Mouse (Mus musculus): Measurements from ENCODE around the gene Gm4340. TPM values are rescaled to one million over a fixed set of nuclear protein-coding genes. Genes with fewer than 3 reads are reported as not detected.
"Not testable (repeated sequence)": the region's sequence is repeated elsewhere in the genome, so short reads cannot be mapped to it uniquely, and the experiment has no call there.

The Gm4340 gene
- polyA plus RNA-seq (2015; fragmentation: Nextera tagmentation; extraction: Ambion mirVana) = not detected in 2 replicates

- H3K9me3 ChIP-seq (replicated peaks); H3K9ac ChIP-seq (replicated peaks); H3K27ac ChIP-seq (replicated peaks); H3K4me3 ChIP-seq (replicated peaks); H3K4me2 ChIP-seq; ATAC-seq (ENCODE audit: low FRiP score); H3K4me1 ChIP-seq; H3K27me3 ChIP-seq (replicated peaks); H3K36me3 ChIP-seq: not testable (repeated sequence)
- WGBS = no CpG with 5 or more reads among the region's 3 CpGs
Observed at GRCm38 (mm10) chr10:104193742-104194141, at the start of gene Gm4340. Gm4340 (plus strand) TSS chr10:104194042.

GRCm38 (mm10) chr10:104151197-104151596, 42.6 kb upstream of the Gm4340 start, which contains the start of gene Gm6763:
Gm6763 (plus strand) TSS chr10:104151497.
- not testable (repeated sequence) for H3K4me1 ChIP-seq; H3K9ac ChIP-seq (replicated peaks); H3K9me3 ChIP-seq (replicated peaks); H3K36me3 ChIP-seq; H3K27me3 ChIP-seq (replicated peaks); H3K4me3 ChIP-seq (replicated peaks); H3K27ac ChIP-seq (replicated peaks); ATAC-seq (ENCODE audit: low FRiP score); H3K4me2 ChIP-seq
- WGBS = no CpG with 5 or more reads among the region's 3 CpGs

- no CpG with 5 or more reads among the region's 3 CpGs for WGBS
- not testable (repeated sequence) for H3K4me3 ChIP-seq (replicated peaks); H3K36me3 ChIP-seq; H3K4me2 ChIP-seq; ATAC-seq (ENCODE audit: low FRiP score); H3K27ac ChIP-seq (replicated peaks); H3K9ac ChIP-seq (replicated peaks); H3K4me1 ChIP-seq; H3K27me3 ChIP-seq (replicated peaks); H3K9me3 ChIP-seq (replicated peaks)
Observed at GRCm38 (mm10) chr10:104159706-104160105, 34.1 kb upstream of the Gm4340 start, which contains the start of gene Gm8764. Gm8764 (plus strand) TSS chr10:104160006.

DNA sequence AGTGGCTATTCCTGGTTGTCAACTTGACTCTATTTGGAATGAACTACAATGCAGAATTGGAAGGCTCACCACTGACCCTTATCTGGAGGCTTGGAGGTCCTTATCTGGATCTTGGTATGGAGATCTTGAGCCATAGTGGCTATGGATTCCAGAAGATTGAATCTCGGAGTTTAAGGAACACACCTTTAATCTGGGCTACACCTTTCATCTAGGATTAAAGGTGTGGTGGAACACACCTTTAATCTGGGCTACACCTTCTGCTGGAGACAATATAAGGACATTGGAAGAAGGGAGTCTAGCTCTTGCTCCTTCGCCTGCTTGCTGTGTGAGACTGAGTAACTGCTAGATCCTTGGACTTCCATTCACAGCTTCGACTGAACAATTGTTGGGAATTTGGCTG, 25.6 kb upstream of the Gm4340 start, which contains the start of gene Gm21304:
Gm21304 (plus strand) TSS at position 301 of the 400 bp plus-strand sequence.
- H3K4me1 ChIP-seq; H3K36me3 ChIP-seq; H3K4me3 ChIP-seq (replicated peaks); H3K4me2 ChIP-seq; H3K27me3 ChIP-seq (replicated peaks); H3K9me3 ChIP-seq (replicated peaks); ATAC-seq (ENCODE audit: low FRiP score); H3K9ac ChIP-seq (replicated peaks); H3K27ac ChIP-seq (replicated peaks): not testable (repeated sequence)
- WGBS = no CpG with 5 or more reads among the region's 3 CpGs

- not testable (repeated sequence) for H3K27me3 ChIP-seq (replicated peaks); H3K4me3 ChIP-seq (replicated peaks); ATAC-seq (ENCODE audit: low FRiP score); H3K4me2 ChIP-seq; H3K27ac ChIP-seq (replicated peaks); H3K9me3 ChIP-seq (replicated peaks); H3K4me1 ChIP-seq; H3K36me3 ChIP-seq; H3K9ac ChIP-seq (replicated peaks)
- WGBS = no CpG with 5 or more reads among the region's 3 CpGs
Observed at GRCm38 (mm10) chr10:104176724-104177123, 17.1 kb upstream of the Gm4340 start, which contains the start of gene Gm21312. Gm21312 (plus strand) TSS chr10:104177024.

DNA sequence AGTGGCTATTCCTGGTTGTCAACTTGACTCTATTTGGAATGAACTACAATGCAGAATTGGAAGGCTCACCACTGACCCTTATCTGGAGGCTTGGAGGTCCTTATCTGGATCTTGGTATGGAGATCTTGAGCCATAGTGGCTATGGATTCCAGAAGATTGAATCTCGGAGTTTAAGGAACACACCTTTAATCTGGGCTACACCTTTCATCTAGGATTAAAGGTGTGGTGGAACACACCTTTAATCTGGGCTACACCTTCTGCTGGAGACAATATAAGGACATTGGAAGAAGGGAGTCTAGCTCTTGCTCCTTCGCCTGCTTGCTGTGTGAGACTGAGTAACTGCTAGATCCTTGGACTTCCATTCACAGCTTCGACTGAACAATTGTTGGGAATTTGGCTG, 8.6 kb upstream of the Gm4340 start, which contains the start of gene Gm20765:
Gm20765 (plus strand) TSS at position 301 of the 400 bp plus-strand sequence.
- H3K4me3 ChIP-seq (replicated peaks); ATAC-seq (ENCODE audit: low FRiP score); H3K4me1 ChIP-seq; H3K9ac ChIP-seq (replicated peaks); H3K27me3 ChIP-seq (replicated peaks); H3K4me2 ChIP-seq; H3K27ac ChIP-seq (replicated peaks); H3K36me3 ChIP-seq; H3K9me3 ChIP-seq (replicated peaks): not testable (repeated sequence)
- WGBS = no CpG with 5 or more reads among the region's 3 CpGs

- H3K27ac ChIP-seq (replicated peaks) = no peak overlapping the region
- no peak overlapping the region for H3K4me2 ChIP-seq
- H3K4me1 ChIP-seq = no peaks in the 10 kb centered on the region
- no peaks in the 10 kb centered on the region for H3K9me3 ChIP-seq (replicated peaks)
- no peak overlapping the region for H3K4me3 ChIP-seq (replicated peaks)
- H3K27me3 ChIP-seq (replicated peaks) = no peaks in the 10 kb centered on the region
- H3K9ac ChIP-seq (replicated peaks) = no peak overlapping the region
- ATAC-seq (ENCODE audit: low FRiP score) = no peak
- WGBS = 87% methylated on average over 1 of the region's 1 CpGs
- H3K36me3 ChIP-seq = no peaks in the 10 kb centered on the region
Observed at GRCm38 (mm10) chr10:104209655-104210054, 15.8 kb downstream of the Gm4340 start.

DNA sequence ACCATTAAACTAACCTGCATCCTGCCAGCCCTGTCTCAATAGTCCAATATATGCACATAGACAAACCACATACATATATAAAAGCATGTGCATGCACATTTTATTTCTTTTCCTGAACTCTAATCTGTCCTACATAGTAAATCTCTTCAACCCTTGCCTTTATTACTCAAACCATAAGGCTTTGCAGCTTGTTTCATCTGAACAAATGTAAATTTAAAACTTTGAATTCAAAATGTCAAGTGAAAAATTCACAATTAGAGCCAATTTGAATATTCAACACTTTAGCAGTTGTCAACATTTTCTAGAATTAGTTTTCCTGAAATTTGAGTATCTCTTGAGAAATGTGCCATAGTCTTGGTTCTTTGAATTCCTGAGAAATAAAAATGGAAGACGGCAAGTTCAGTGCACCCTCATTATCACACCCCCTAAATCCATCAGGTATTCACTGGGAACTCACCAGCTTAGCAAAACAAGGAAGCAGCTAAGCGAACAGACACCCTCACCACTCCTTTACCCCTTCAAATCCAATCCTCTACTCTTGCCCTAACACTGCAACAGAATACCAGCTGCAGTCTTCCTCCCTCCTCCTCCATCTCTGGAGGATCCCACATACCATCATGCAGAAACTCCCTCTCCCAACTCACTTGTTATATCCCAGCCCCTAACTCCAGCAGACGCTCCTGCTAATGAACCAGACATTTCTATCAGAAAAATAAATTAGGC, 16.6 kb downstream of the Gm4340 start:
- no peaks in the 10 kb centered on the region for H3K4me1 ChIP-seq
- H3K4me3 ChIP-seq (replicated peaks) = no peak overlapping the region
- no peak overlapping the region for H3K4me2 ChIP-seq
- no peaks in the 10 kb centered on the region for H3K27me3 ChIP-seq (replicated peaks)
- H3K27ac ChIP-seq (replicated peaks) = no peak overlapping the region
- no peaks in the 10 kb centered on the region for H3K36me3 ChIP-seq
- no peak overlapping the region for H3K9ac ChIP-seq (replicated peaks)
- 80% methylated on average over 3 of the region's 3 CpGs for WGBS
- no peaks in the 10 kb centered on the region for H3K9me3 ChIP-seq (replicated peaks)
- ATAC-seq (ENCODE audit: low FRiP score) = no peak

- H3K27me3 ChIP-seq (replicated peaks) = no peaks in the 10 kb centered on the region
- 86% methylated on average over 5 of the region's 5 CpGs for WGBS
Observed at GRCm38 (mm10) chr10:104214527-104214926, 20.7 kb downstream of the Gm4340 start.

DNA sequence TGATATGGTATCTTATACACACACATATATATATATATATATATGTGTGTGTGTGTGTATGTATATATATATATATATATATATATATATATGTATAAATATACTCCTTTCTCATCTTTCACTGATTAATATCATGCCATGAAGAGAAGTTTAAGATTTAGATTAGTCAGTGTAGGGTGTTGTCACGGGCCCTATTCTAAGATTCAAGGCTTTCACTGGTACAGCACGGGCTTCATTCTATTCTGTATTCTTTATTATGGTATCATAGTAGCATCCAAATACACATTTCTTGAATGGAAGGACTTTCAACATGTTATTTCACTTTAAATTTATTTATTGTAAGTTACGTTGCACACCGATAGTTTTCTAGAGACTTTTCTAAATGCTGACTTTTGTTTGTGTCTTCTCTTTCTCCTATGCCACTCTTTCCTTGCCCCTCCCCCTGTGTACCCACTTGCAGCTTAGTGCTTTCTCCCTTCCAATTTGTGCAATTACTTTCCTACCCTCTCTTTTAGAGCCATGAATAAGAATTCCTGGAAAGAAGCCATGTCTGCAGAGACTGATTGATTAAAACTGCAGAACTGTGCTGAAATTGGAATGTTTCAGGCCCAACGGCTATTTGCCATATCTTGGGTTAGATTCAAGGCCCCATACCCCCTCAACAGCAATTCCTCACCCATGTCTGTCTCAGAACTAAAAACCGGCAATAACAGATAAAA, 26.6 kb downstream of the Gm4340 start:
- Histone ChIP-seq H3K27me3 (replicated peaks) (no peaks in the 10 kb centered on the region), H3K4me1 (no peaks in the 10 kb centered on the region), H3K9ac (replicated peaks) (no peak overlapping the region), H3K9me3 (replicated peaks) (peaks cover 3% of the 10 kb centered on the region; the same call in 1 of the 2 replicates), H3K4me2 (no peak overlapping the region), H3K4me3 (replicated peaks) (no peak overlapping the region), H3K36me3 (no peaks in the 10 kb centered on the region), H3K27ac (replicated peaks) (no peak overlapping the region)
- no peak for ATAC-seq (ENCODE audit: low FRiP score)
- 80% methylated on average over 6 of the region's 6 CpGs for WGBS

More at GRCm38 (mm10) chr10:104214527-104214926, 20.7 kb downstream of the Gm4340 start:
- Histone ChIP-seq H3K9me3 (replicated peaks) (no peaks in the 10 kb centered on the region), H3K4me2 (no peak overlapping the region), H3K36me3 (no peaks in the 10 kb centered on the region), H3K27ac (replicated peaks) (no peak overlapping the region), H3K4me1 (no peaks in the 10 kb centered on the region), H3K9ac (replicated peaks) (no peak overlapping the region), H3K4me3 (replicated peaks) (no peak overlapping the region)
- ATAC-seq (ENCODE audit: low FRiP score) = no peak
